Mouse (Mus musculus): ENCODE measurements around the gene Serbp1. TPM values are rescaled to one million over a fixed set of nuclear protein-coding genes. Genes with fewer than 3 reads are reported as not detected.
A peak's percentile ranks its signal among the peaks of the same experiment; 100 is the strongest.

Serbp1 gene
- polyA plus RNA-seq (2015; fragmentation: Nextera tagmentation; extraction: Ambion mirVana): 316 and 320 TPM in 2 replicates

DNA sequence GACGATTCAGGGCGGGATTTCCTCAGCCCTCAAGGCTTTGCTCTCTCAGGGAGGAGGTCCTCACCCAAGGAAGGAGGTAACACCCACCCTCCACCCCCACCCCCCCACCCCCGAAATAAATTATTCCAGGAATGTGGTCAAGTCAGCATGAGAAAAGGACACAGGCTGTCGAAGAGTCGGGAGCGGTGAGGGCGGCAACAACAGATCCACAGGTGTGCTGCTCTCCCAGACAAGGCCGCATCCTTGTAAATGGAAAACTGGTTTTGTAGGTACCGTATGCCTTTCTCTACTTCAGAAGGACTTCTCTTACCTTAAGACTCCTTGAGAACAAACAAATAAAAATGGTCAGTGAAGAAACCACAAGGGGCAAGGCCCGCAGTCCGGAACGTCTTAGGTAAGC is at the start of gene Serbp1:
Serbp1 (plus strand) TSS at position 200 of the 400 bp plus-strand sequence.
- no peak within 1 kb of the TSS for H3K9ac ChIP-seq (replicated peaks)
- ATAC-seq: no peak
- no peak within 1 kb of the TSS for H3K4me2 ChIP-seq (replicated peaks)
- no peak within 1 kb of the TSS for H3K4me3 ChIP-seq (replicated peaks)
- no peaks in the 10 kb centered on the region for H3K27me3 ChIP-seq
- no peaks in the 10 kb centered on the region for H3K4me1 ChIP-seq (replicated peaks)
- H3K36me3 ChIP-seq: no peaks in the 10 kb centered on the region
- no peaks in the 10 kb centered on the region for H3K9me3 ChIP-seq
- no peak within 1 kb of the TSS for H3K27ac ChIP-seq
- 24% methylated on average over 12 of the region's 12 CpGs for WGBS

GRCm38 (mm10) chr6:67193591-67193990 is 44.4 kb upstream of the Serbp1 start:
- H3K4me1 ChIP-seq (replicated peaks): peaks cover 17% of the 10 kb centered on the region
- no peaks in the 10 kb centered on the region for H3K9me3 ChIP-seq
- H3K36me3 ChIP-seq: no peaks in the 10 kb centered on the region
- no peak overlapping the region for H3K4me3 ChIP-seq (replicated peaks)
- H3K9ac ChIP-seq (replicated peaks): no peak overlapping the region
- no peaks in the 10 kb centered on the region for H3K27me3 ChIP-seq
- H3K27ac ChIP-seq: no peak overlapping the region
- no peak for ATAC-seq
- H3K4me2 ChIP-seq (replicated peaks): no peak overlapping the region
- WGBS: 88% methylated on average over 2 of the region's 2 CpGs

- H3K9ac ChIP-seq (replicated peaks): no peak overlapping the region
- no peaks in the 10 kb centered on the region for H3K27me3 ChIP-seq
- H3K4me3 ChIP-seq (replicated peaks): no peak overlapping the region
- H3K4me2 ChIP-seq (replicated peaks): peak overlapping the region; percentile 9; the same call in 1 of the 2 replicates
- H3K27ac ChIP-seq: no peak overlapping the region
- no peaks in the 10 kb centered on the region for H3K36me3 ChIP-seq
- no peaks in the 10 kb centered on the region for H3K9me3 ChIP-seq
- peaks cover 17% of the 10 kb centered on the region for H3K4me1 ChIP-seq (replicated peaks)
- no peak for ATAC-seq
- 87% methylated on average over 6 of the region's 6 CpGs for WGBS
Observed at GRCm38 (mm10) chr6:67194606-67195005, 43.4 kb upstream of the Serbp1 start.

DNA sequence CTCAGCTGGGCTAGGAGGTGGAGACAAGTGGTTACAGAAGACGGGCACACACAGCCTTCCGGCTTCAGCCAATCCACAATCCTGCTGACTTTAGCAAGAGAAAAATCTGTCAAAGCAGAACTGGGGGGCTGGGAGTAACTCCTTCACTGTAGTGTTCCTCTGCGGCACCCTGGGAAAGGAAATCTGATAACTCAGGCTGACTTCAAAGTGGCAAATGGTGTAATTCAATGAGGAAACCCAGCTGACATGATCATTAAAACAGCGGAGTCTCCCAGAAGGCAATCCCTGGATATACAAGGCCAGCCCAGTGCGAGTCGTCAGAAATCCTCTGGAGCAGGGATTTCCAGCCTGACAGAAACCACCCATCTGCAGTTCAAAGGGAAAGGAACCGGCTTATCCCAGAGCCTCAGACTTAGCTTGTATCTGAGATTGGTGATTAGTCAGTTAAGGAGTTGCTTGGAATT is 42.8 kb upstream of the Serbp1 start:
- H3K4me3 ChIP-seq (replicated peaks): no peak overlapping the region
- WGBS: 13% methylated on average over 7 of the region's 7 CpGs
- H3K27me3 ChIP-seq: no peaks in the 10 kb centered on the region
- H3K27ac ChIP-seq: no peak overlapping the region
- no peak overlapping the region for H3K9ac ChIP-seq (replicated peaks)
- H3K36me3 ChIP-seq: no peaks in the 10 kb centered on the region
- H3K4me2 ChIP-seq (replicated peaks): peak overlapping the region; percentile 9
- H3K9me3 ChIP-seq: no peaks in the 10 kb centered on the region
- peak; percentile 76 for ATAC-seq
- peaks cover 16% of the 10 kb centered on the region for H3K4me1 ChIP-seq (replicated peaks)

DNA sequence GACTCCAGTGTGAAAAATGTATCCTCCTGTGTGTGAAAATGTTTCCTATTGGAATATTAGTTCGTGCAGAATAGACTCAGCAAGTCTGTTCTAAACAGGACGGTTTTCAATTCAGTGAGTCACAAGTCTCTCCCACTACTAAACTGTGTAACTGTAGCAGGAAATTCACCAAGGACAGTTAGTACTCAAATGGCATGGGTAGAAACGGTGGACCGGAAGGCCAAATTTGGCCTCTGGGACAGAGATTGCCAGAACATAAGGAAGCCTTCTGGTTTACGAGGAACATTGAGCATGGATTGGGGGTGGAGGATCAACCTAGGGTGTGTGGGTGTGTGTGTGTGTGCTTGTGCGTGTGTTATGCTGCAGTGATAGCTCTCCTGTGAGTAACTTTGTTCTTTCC is 41.2 kb upstream of the Serbp1 start:
- Histone ChIP-seq H3K27ac (no peak overlapping the region), H3K4me3 (replicated peaks) (no peak overlapping the region), H3K4me1 (replicated peaks) (peaks cover 14% of the 10 kb centered on the region), H3K9ac (replicated peaks) (no peak overlapping the region), H3K9me3 (no peaks in the 10 kb centered on the region), H3K36me3 (no peaks in the 10 kb centered on the region), H3K4me2 (replicated peaks) (no peak overlapping the region), H3K27me3 (no peaks in the 10 kb centered on the region)
- ATAC-seq: no peak
- 89% methylated on average over 6 of the region's 6 CpGs for WGBS

- WGBS: 23% methylated on average over 4 of the region's 4 CpGs
- Histone ChIP-seq H3K9me3 (no peaks in the 10 kb centered on the region), H3K27ac (no peak overlapping the region), H3K9ac (replicated peaks) (no peak overlapping the region), H3K36me3 (no peaks in the 10 kb centered on the region), H3K4me3 (replicated peaks) (no peak overlapping the region), H3K4me1 (replicated peaks) (peaks cover 14% of the 10 kb centered on the region), H3K27me3 (no peaks in the 10 kb centered on the region), H3K4me2 (replicated peaks) (no peak overlapping the region)
- ATAC-seq: no peak
Observed at GRCm38 (mm10) chr6:67198085-67198484, 39.9 kb upstream of the Serbp1 start.

DNA sequence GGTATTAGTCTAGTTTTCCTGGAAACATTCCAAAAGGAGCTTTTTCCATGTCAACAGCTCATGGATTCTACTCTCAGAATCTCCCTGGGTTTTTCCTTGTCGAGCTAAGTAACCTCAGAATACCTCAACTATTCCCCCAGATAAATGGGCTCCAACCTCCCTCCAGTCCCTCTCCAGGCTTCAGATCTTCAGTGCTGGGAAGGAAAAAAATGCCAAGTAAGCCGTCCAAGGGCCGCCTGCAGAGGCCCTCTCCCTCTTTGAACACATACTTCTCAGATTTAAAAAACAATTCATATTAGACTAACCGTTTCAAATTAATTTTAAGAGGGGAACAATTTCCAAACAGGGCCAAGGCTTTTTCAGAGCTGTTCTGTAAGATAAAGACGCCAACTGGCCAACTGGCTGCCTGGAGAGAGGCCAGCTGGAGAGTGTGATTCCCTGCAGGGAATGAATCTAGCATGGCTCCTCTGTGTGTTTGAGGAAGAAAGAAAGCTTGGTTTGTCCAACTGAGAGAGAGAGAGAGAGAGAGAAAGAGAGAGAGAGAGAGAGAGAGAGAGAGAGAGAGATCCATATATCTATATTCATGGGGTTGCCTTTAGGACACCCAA is 37.2 kb upstream of the Serbp1 start:
- no peak for ATAC-seq
- Histone ChIP-seq H3K36me3 (no peaks in the 10 kb centered on the region), H3K4me2 (replicated peaks) (no peak overlapping the region), H3K27ac (no peak overlapping the region), H3K27me3 (no peaks in the 10 kb centered on the region), H3K9ac (replicated peaks) (no peak overlapping the region), H3K4me1 (replicated peaks) (no peaks in the 10 kb centered on the region), H3K4me3 (replicated peaks) (no peak overlapping the region), H3K9me3 (no peaks in the 10 kb centered on the region)
- WGBS: 38% methylated on average over 5 of the region's 5 CpGs

GRCm38 (mm10) chr6:67205081-67206037 is 32.6 kb upstream of the Serbp1 start:
- no peak for ATAC-seq
- no peak overlapping the region for H3K9ac ChIP-seq (replicated peaks)
- no peaks in the 10 kb centered on the region for H3K9me3 ChIP-seq
- no peaks in the 10 kb centered on the region for H3K4me1 ChIP-seq (replicated peaks)
- no peaks in the 10 kb centered on the region for H3K36me3 ChIP-seq
- WGBS: 69% methylated on average over 35 of the region's 35 CpGs
- H3K4me2 ChIP-seq (replicated peaks): no peak overlapping the region
- no peak overlapping the region for H3K4me3 ChIP-seq (replicated peaks)
- H3K27me3 ChIP-seq: no peaks in the 10 kb centered on the region
- no peak overlapping the region for H3K27ac ChIP-seq

GRCm38 (mm10) chr6:67212362-67212761 is 25.6 kb upstream of the Serbp1 start:
- no peaks in the 10 kb centered on the region for H3K4me1 ChIP-seq (replicated peaks)

GRCm38 (mm10) chr6:67213429-67214098 is 24.4 kb upstream of the Serbp1 start:
- no peak overlapping the region for H3K4me3 ChIP-seq (replicated peaks)
- 91% methylated on average over 4 of the region's 4 CpGs for WGBS
- no peak overlapping the region for H3K4me2 ChIP-seq (replicated peaks)
- H3K27ac ChIP-seq: no peak overlapping the region
- H3K36me3 ChIP-seq: no peaks in the 10 kb centered on the region
- no peak for ATAC-seq
- no peaks in the 10 kb centered on the region for H3K27me3 ChIP-seq
- no peaks in the 10 kb centered on the region for H3K4me1 ChIP-seq (replicated peaks)
- no peaks in the 10 kb centered on the region for H3K9me3 ChIP-seq
- no peak overlapping the region for H3K9ac ChIP-seq (replicated peaks)

More at GRCm38 (mm10) chr6:67212362-67212761, 25.6 kb upstream of the Serbp1 start:
- Histone ChIP-seq H3K9me3 (no peaks in the 10 kb centered on the region), H3K36me3 (no peaks in the 10 kb centered on the region), H3K27ac (no peak overlapping the region), H3K4me2 (replicated peaks) (no peak overlapping the region), H3K9ac (replicated peaks) (no peak overlapping the region), H3K27me3 (no peaks in the 10 kb centered on the region), H3K4me3 (replicated peaks) (no peak overlapping the region)
- ATAC-seq: no peak
- WGBS: 91% methylated on average over 1 of the region's 1 CpGs

GRCm38 (mm10) chr6:67217402-67217801 is 20.6 kb upstream of the Serbp1 start:
- Histone ChIP-seq H3K27me3 (no peaks in the 10 kb centered on the region), H3K36me3 (no peaks in the 10 kb centered on the region), H3K4me2 (replicated peaks) (no peak overlapping the region), H3K4me1 (replicated peaks) (no peaks in the 10 kb centered on the region), H3K9me3 (no peaks in the 10 kb centered on the region), H3K4me3 (replicated peaks) (no peak overlapping the region), H3K27ac (no peak overlapping the region), H3K9ac (replicated peaks) (no peak overlapping the region)
- ATAC-seq: no peak
- WGBS: 91% methylated on average over 4 of the region's 4 CpGs

GRCm38 (mm10) chr6:67217846-67218245 is 20.1 kb upstream of the Serbp1 start:
- Histone ChIP-seq H3K4me2 (replicated peaks) (no peak overlapping the region), H3K9ac (replicated peaks) (no peak overlapping the region), H3K9me3 (no peaks in the 10 kb centered on the region), H3K27ac (no peak overlapping the region), H3K36me3 (no peaks in the 10 kb centered on the region), H3K4me3 (replicated peaks) (no peak overlapping the region), H3K27me3 (no peaks in the 10 kb centered on the region), H3K4me1 (replicated peaks) (no peaks in the 10 kb centered on the region)
- WGBS: 87% methylated on average over 1 of the region's 1 CpGs
- no peak for ATAC-seq
